Mouse (Mus musculus) E14TG2a.4 (cell line): ENCODE data around the gene Rnf187.

ENCODE experiments used
- CTCF ChIP-seq: conservative IDR thresholded peaks from 2 replicates; pipeline ENCODE4 v1.5.1; 2014; ENCODE audit warnings: low read length
- NANOG ChIP-seq: IDR thresholded peaks from 2 replicates; pipeline ENCODE4 v1.6.1; 2014; ENCODE audit warnings: borderline replicate concordance, low read length, mixed read lengths

- TF ChIP-seq CTCF (no peak), NANOG (no peak)
These were observed at the start of gene Rnf187 for GRCm38 (mm10) chr11:58938322-58939087.
